Mouse (Mus musculus) forebrain, embryonic 15.5 days (tissue): ENCODE measurements around the gene Poc1b. TPM values are rescaled to one million over a fixed set of nuclear protein-coding genes. Genes with fewer than 3 reads are reported as not detected.
"Not testable (repeated sequence)": the region's sequence is repeated elsewhere in the genome, so short reads cannot be mapped to it uniquely, and the experiment has no call there.

Experiments used
- ATAC-seq: fragments of 200-750 bp; cut with Nextera tagmentation; replicated peaks from 2 replicates; pipeline ENCODE4 v1.8.0; 2017; ENCODE audit warnings: mild to moderate bottlenecking, moderate TSS enrichment, moderate library complexity
- H3K27ac ChIP-seq: fragments of 300-500 bp; sonication (generic); replicated peaks from 2 replicates; pipeline ENCODE4 v1.5.1; 2015; ENCODE audit warnings: mild to moderate bottlenecking, inconsistent platforms
- H3K27me3 ChIP-seq: fragments of 300-500 bp; sonication (generic); 2 replicates; pipeline ENCODE4 v1.6.1; 2015; ENCODE audit warnings: inconsistent platforms
- H3K36me3 ChIP-seq: fragments of 300-500 bp; sonication (generic); 2 replicates; pipeline ENCODE4 v1.6.1; 2015; ENCODE audit warnings: mild to moderate bottlenecking, inconsistent platforms
- H3K4me1 ChIP-seq: fragments of 300-500 bp; sonication (generic); 2 replicates; pipeline ENCODE4 v1.6.1; 2015; ENCODE audit warnings: inconsistent platforms
- H3K4me2 ChIP-seq: fragments of 300-500 bp; sonication (generic); replicated peaks from 2 replicates; pipeline ENCODE4 v1.6.1; 2015; ENCODE audit warnings: mild to moderate bottlenecking, inconsistent platforms
- H3K4me3 ChIP-seq: fragments of 300-500 bp; sonication (generic); 2 replicates; pipeline ENCODE4 v1.5.1; 2015; ENCODE audit warnings: mild to moderate bottlenecking, inconsistent platforms
- H3K9ac ChIP-seq: fragments of 300-500 bp; sonication (generic); replicated peaks from 2 replicates; pipeline ENCODE4 v1.6.1; 2015; ENCODE audit warnings: mild to moderate bottlenecking, inconsistent platforms
- H3K9me3 ChIP-seq: fragments of 300-500 bp; sonication (generic); 2 replicates; pipeline ENCODE4 v1.6.1; 2016; ENCODE audit warnings: inconsistent platforms
- WGBS: fragments of 180-500 bp; shearing (Covaris S2); methylation state at CpG from one replicate; pipeline ENCODE4 v1.1.7; 2015; ENCODE audit warnings: mixed read lengths; 5-methylcytosine and 5-hydroxymethylcytosine counted together
- polyA plus RNA-seq: library from polyadenylated mRNA; unstranded; fragments of >200 nt; fragmentation: Nextera tagmentation; extraction: Ambion mirVana; gene quantifications from 2 replicates; pipeline ENCODE4 v1.2.1, GENCODE M21; 2015

Poc1b gene
- polyA plus RNA-seq, 1 experiment from 2014 or later, result 16.4 TPM

- 46% methylated on average over 8 of the region's 8 CpGs for WGBS
Observed at GRCm38 (mm10) chr10:99202363-99202762, 95.5 kb downstream of the Poc1b start.

DNA sequence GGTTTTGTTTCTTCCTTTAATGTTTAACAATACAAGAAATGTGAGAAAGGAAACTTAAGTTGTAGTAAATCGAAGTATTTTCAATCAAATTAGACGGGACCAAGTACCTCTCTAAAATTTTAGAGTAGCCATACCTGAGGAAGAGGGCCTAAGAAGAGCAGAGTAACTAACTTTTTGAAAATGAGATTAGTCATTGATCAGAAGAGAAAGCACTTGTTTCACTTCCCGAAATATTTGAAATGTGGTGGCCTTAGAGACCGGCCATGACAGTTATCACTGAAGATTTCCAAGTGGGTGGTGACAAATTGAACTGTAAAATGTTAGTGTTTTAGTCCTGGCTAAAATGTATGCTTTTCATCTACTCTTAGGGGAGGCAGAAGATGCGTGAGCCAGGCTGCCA, 96.3 kb downstream of the Poc1b start:
- peaks cover 28% of the 10 kb centered on the region for H3K4me1 ChIP-seq
- H3K27me3 ChIP-seq, result no peaks in the 10 kb centered on the region
- 57% methylated on average over 5 of the region's 5 CpGs for WGBS
- no peak overlapping the region; the same call in 1 of the 2 replicates for H3K4me3 ChIP-seq
- no peak overlapping the region for H3K27ac ChIP-seq
- H3K4me2 ChIP-seq, result peak overlapping the region; percentile 46
- no peaks in the 10 kb centered on the region for H3K9me3 ChIP-seq
- no peak overlapping the region for H3K9ac ChIP-seq
- ATAC-seq, result no peak
- H3K36me3 ChIP-seq, result no peaks in the 10 kb centered on the region

More at GRCm38 (mm10) chr10:99202363-99202762, 95.5 kb downstream of the Poc1b start:
- Histone ChIP-seq H3K4me1 (peaks cover 30% of the 10 kb centered on the region), H3K9ac (no peak overlapping the region), H3K27ac (no peak overlapping the region), H3K36me3 (no peaks in the 10 kb centered on the region), H3K4me3 (no peak overlapping the region), H3K9me3 (no peaks in the 10 kb centered on the region), H3K27me3 (no peaks in the 10 kb centered on the region), H3K4me2 (no peak overlapping the region)
- no peak for ATAC-seq

GRCm38 (mm10) chr10:99203577-99204487, 97.0 kb downstream of the Poc1b start:
- H3K4me2 ChIP-seq, result peak overlapping the region; percentile 46
- H3K27me3 ChIP-seq, result no peaks in the 10 kb centered on the region
- ATAC-seq, result peak; percentile 52; the same call in 1 of the 2 replicates
- H3K9ac ChIP-seq, result peak overlapping the region; percentile 29; the same call in 1 of the 2 replicates
- no peaks in the 10 kb centered on the region for H3K36me3 ChIP-seq
- no peaks in the 10 kb centered on the region for H3K9me3 ChIP-seq
- H3K4me3 ChIP-seq, result peak overlapping the region; percentile 29
- no peak overlapping the region for H3K27ac ChIP-seq
- peaks cover 28% of the 10 kb centered on the region for H3K4me1 ChIP-seq
- 3% methylated on average over 29 of the region's 29 CpGs for WGBS

DNA sequence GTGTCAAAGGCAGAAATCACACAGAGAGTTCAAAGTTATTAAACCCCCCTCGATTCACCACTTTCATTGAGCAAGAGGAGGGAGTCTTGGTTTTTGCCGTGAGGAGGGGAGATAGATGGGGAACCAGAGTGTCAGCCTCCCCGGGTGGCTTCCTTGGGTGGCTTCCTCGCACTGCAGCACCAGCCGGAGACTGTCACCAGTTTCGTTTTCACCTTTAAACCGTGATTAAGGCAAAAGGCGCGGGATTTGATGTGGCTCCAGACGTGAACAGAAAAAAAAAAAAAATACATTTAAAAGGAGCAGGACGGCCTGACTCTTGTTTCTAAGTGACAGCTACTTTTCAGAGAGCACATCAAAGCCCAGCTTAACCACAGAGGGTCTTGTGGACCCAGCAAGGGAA, 97.7 kb downstream of the Poc1b start:
- Histone ChIP-seq H3K36me3 (no peaks in the 10 kb centered on the region), H3K27ac (no peak overlapping the region), H3K4me3 (peak overlapping the region; percentile 29; the same call in 1 of the 2 replicates), H3K9ac (no peak overlapping the region), H3K27me3 (no peaks in the 10 kb centered on the region), H3K4me1 (peaks cover 28% of the 10 kb centered on the region), H3K4me2 (peak overlapping the region; percentile 46), H3K9me3 (no peaks in the 10 kb centered on the region)
- WGBS, result 4% methylated on average over 11 of the region's 11 CpGs
- ATAC-seq, result 0 out of 2 replicates have a peak, but pooled peaks have one; percentile 11

- H3K4me1 ChIP-seq, result peaks cover 16% of the 10 kb centered on the region
- H3K4me3 ChIP-seq, result no peak overlapping the region
- no peaks in the 10 kb centered on the region for H3K27me3 ChIP-seq
- H3K9ac ChIP-seq, result no peak overlapping the region
- no peak overlapping the region for H3K27ac ChIP-seq
- H3K4me2 ChIP-seq, result no peak overlapping the region
- no peaks in the 10 kb centered on the region for H3K36me3 ChIP-seq
- no peak for ATAC-seq
- H3K9me3 ChIP-seq, result no peaks in the 10 kb centered on the region
- WGBS, result 45% methylated on average over 2 of the region's 2 CpGs
Observed at GRCm38 (mm10) chr10:99207121-99207520, 100.3 kb downstream of the Poc1b start.

GRCm38 (mm10) chr10:99209146-99209800, 102.4 kb downstream of the Poc1b start:
- Histone ChIP-seq H3K27ac (no peak overlapping the region), H3K4me3 (no peak overlapping the region), H3K4me1 (peaks cover 2% of the 10 kb centered on the region; the same call in 1 of the 2 replicates), H3K36me3 (no peaks in the 10 kb centered on the region), H3K9me3 (no peaks in the 10 kb centered on the region), H3K4me2 (no peak overlapping the region), H3K27me3 (no peaks in the 10 kb centered on the region), H3K9ac (no peak overlapping the region)
- ATAC-seq, result no peak
- 82% methylated on average over 13 of the region's 13 CpGs for WGBS

DNA sequence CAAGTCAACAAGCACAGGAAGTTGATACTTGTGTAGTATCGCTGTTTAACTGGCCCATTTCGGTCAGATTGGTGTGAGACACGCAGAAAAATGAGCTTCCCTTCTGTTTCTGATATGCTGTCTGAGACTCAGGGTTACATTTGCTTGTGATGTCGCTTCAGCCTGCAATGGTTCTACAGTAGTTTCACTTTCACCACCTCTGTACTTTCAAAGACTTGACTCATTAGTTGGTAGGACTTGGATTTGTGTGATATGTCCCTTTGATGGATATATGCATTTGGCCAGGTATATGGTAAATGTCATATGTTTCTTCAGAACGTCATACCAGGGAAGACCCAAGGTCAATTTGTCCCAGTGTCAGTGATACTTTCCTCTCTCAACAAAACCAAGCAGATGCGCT, 104.2 kb downstream of the Poc1b start:
- no peaks in the 10 kb centered on the region for H3K4me1 ChIP-seq
- H3K9me3 ChIP-seq, result no peaks in the 10 kb centered on the region
- no peak overlapping the region for H3K27ac ChIP-seq
- H3K27me3 ChIP-seq, result no peaks in the 10 kb centered on the region
- no peaks in the 10 kb centered on the region for H3K36me3 ChIP-seq
- no peak overlapping the region for H3K4me2 ChIP-seq
- no peak overlapping the region for H3K9ac ChIP-seq
- ATAC-seq, result no peak
- no peak overlapping the region for H3K4me3 ChIP-seq
- WGBS, result 96% methylated on average over 6 of the region's 6 CpGs

GRCm38 (mm10) chr10:99211503-99212265, 104.8 kb downstream of the Poc1b start:
- no peaks in the 10 kb centered on the region for H3K36me3 ChIP-seq
- H3K27me3 ChIP-seq, result no peaks in the 10 kb centered on the region
- no peak for ATAC-seq
- 93% methylated on average over 9 of the region's 9 CpGs for WGBS
- no peaks in the 10 kb centered on the region for H3K9me3 ChIP-seq
- H3K4me3 ChIP-seq, result no peak overlapping the region
- H3K27ac ChIP-seq, result no peak overlapping the region
- H3K4me2 ChIP-seq, result no peak overlapping the region
- H3K9ac ChIP-seq, result no peak overlapping the region
- no peaks in the 10 kb centered on the region for H3K4me1 ChIP-seq

GRCm38 (mm10) chr10:99214421-99215299, 107.8 kb downstream of the Poc1b start:
- H3K27me3 ChIP-seq, result no peaks in the 10 kb centered on the region
- H3K9me3 ChIP-seq, result no peaks in the 10 kb centered on the region
- ATAC-seq, result no peak
- no peaks in the 10 kb centered on the region for H3K36me3 ChIP-seq
- 92% methylated on average over 15 of the region's 15 CpGs for WGBS
- H3K4me2 ChIP-seq, result no peak overlapping the region
- H3K4me3 ChIP-seq, result no peak overlapping the region
- H3K4me1 ChIP-seq, result no peaks in the 10 kb centered on the region
- no peak overlapping the region for H3K27ac ChIP-seq
- H3K9ac ChIP-seq, result no peak overlapping the region

DNA sequence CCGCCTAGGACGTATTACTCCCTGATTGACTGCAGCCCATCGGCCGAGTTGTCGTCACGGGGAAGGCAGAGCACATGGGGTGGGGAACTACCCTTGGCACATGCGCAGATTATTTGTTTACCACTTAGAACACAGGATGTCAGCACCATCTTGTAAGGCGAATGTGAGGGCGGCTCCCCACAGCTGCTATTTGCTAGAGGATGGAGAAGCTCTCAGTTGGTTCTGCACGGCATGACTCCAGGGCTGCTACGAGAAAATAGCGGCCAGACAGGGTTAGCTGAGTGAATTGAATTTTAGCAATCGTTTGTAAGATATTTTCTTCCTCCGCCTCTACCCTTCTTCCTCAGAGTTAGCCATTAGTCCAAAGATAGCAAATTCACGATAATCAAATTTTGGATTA, 109.7 kb downstream of the Poc1b start:
- H3K9me3 ChIP-seq, H3K4me1 ChIP-seq, ATAC-seq, H3K36me3 ChIP-seq, H3K27me3 ChIP-seq, H3K9ac ChIP-seq, H3K4me2 ChIP-seq, H3K27ac ChIP-seq, H3K4me3 ChIP-seq: not testable (repeated sequence)
- 80% methylated on average over 15 of the region's 15 CpGs for WGBS

DNA sequence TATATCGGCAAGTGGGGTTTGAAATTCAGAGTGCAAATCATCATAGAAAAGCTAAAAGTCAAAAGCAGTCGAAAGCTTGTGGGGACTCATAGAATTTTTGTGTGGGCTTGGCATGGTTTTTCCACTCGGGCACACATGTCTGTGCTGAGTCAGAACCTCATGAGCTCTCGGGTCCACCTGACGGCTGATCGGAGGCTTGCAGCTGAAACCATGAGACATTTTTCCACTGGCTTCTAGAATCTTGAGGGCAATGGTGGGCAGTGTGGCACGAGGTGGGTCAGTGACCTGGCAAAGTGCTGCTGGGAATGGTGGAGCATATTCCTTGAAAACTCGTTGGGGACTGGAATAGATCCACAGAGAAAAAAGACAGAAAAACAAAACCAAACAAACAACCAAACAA, 114.7 kb downstream of the Poc1b start:
- Histone ChIP-seq H3K4me3 (no peak overlapping the region), H3K27ac (no peak overlapping the region), H3K4me2 (no peak overlapping the region), H3K36me3 (no peaks in the 10 kb centered on the region), H3K9ac (no peak overlapping the region), H3K9me3 (no peaks in the 10 kb centered on the region), H3K4me1 (no peaks in the 10 kb centered on the region), H3K27me3 (no peaks in the 10 kb centered on the region)
- ATAC-seq, result no peak
- WGBS, result 94% methylated on average over 8 of the region's 8 CpGs
